Mouse (Mus musculus) heart, adult 2 months (tissue): ENCODE measurements at regions not wholly inside any gene's neighbourhood (a gene's known extent, or its start where the extent isn't known, plus 50 kb on each side); places are given as distances from the start of the nearest gene placed in this dataset.

ENCODE experiments used
- EP300 ChIP-seq: fragments of 200-500 bp; IDR thresholded peaks from 2 replicates; pipeline ENCODE4 v1.6.1; 2011; ENCODE audit warnings: low read depth, low read length, control low read depth; ENCODE audit not compliant: insufficient read depth
- POLR2A ChIP-seq: fragments of 200-500 bp; IDR thresholded peaks from 2 replicates; pipeline ENCODE4 v1.6.1; 2011; ENCODE audit warnings: mild to moderate bottlenecking, low read depth, low read length, control low read depth; ENCODE audit not compliant: insufficient read depth

DNA sequence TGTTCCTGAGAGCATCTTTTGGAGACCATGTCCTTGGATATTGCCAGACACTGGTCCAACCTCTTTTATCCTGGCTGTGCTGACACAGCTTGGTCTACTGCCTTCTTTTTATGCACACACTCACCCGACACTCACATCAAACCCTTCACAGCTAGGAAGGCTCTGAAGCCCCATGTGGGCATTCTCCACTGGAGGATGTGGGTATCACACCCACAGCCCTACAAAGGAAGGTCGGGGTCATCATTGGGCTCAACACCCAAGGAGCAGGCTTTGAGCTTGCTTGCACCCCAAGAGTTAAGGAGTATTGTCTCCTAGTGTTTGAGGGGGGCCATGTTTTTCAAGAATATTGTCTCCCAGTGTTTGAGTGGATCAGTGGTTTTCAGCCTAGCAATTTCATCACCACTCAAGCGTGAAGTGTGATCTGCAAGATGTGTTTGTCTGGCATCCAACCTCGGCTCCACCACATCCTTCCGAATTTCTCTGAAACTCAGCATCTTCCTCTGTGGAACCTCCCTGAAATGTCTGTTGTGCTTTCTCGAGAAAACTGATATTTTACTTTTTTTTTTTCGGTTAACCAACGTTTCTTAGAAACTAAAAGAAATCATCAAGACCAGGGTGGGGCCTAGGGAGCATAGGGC, 297.2 kb upstream of the Zmiz1 start:
- TF ChIP-seq EP300 (no peak), POLR2A (no peak)
